Mouse (Mus musculus) layer of hippocampus, adult 18-20 months (tissue): Measurements from ENCODE around the gene Pias3. TPM values are rescaled to one million over a fixed set of nuclear protein-coding genes. Genes with fewer than 3 reads are reported as not detected.
"Not testable (repeated sequence)": the region's sequence is repeated elsewhere in the genome, so short reads cannot be mapped to it uniquely, and the experiment has no call there.

ENCODE experiments used
- DNase-seq, 2 experiments: peaks; one replicate each; pipeline ENCODE4 v3.0.0; 2022; ENCODE audit warnings: low spot score in 2 of 2
- total RNA-seq, 2 experiments: library from RNA; stranded (reverse); gene quantifications; 2 replicates each; pipeline ENCODE4 v1.2.3; 2021

The Pias3 gene
- total RNA-seq, 2 experiments from 2014 or later = 28.9 to 31.5 TPM

- no peak for DNase-seq
These were observed 11.9 kb upstream of the Pias3 start for GRCm38 (mm10) chr3:96684151-96684821.

DNA sequence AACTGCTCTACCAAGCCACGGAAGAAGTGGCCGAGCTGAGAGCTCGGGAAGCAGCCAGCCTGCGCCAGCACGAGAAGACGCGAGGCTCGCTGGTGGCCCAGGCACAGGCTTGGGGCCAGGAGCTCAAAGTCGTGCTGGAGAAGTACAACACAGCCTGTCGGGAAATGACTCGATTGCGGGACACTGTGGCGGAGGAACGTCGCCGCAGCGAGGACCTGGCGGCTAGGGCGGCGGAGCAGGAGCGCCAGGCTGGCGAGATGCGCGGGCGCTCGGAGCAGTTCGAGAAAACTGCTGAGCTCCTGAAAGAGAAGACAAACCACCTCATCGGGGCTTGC lies 11.4 kb upstream of the Pias3 start:
- no peak for DNase-seq

DNA sequence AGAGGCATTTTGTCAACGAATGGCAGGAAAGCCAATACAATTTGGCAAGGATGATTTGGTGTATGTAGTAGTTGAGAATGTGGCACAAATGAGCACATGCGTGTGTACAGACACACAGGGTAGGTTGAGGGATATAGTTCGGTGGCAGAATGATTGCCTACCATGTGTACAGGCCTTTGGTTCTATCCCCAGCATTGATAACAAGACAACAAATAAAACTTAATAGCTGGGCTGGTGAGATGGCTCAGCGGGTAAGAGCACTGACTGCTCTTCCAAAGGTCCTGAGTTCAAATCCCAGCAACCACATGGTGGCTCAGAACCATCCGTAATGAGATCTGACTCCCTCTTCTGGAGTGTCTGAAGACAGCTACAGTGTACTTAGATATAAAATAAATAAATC lies 10.1 kb upstream of the Pias3 start:
- not testable (repeated sequence) for DNase-seq

DNA sequence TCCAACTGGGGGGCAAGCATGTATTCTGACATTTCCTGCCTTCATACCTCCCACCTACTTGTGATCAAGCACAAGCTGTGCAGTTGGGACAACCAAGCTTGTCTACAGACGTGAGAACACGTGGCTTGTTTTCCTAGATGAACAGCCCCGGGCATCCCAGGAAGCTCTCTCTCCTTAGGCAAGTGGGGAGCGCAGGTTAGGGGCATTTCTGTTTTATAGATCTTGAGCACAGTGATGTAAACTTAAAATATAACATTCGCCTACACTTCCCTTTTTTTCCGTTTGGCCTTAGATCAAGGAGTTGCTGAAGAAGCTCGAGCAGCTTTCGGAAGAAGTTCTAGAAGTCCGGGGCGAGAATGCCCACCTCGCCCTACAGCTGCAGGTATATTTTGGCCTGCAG lies 7.3 kb upstream of the Pias3 start:
- DNase-seq = no peak

GRCm38 (mm10) chr3:96690298-96690697 lies 5.9 kb upstream of the Pias3 start:
- DNase-seq = no peak

GRCm38 (mm10) chr3:96692506-96692905 lies 3.7 kb upstream of the Pias3 start:
- DNase-seq = no peak

GRCm38 (mm10) chr3:96693579-96693978 lies 2.6 kb upstream of the Pias3 start:
- DNase-seq = no peak

DNA sequence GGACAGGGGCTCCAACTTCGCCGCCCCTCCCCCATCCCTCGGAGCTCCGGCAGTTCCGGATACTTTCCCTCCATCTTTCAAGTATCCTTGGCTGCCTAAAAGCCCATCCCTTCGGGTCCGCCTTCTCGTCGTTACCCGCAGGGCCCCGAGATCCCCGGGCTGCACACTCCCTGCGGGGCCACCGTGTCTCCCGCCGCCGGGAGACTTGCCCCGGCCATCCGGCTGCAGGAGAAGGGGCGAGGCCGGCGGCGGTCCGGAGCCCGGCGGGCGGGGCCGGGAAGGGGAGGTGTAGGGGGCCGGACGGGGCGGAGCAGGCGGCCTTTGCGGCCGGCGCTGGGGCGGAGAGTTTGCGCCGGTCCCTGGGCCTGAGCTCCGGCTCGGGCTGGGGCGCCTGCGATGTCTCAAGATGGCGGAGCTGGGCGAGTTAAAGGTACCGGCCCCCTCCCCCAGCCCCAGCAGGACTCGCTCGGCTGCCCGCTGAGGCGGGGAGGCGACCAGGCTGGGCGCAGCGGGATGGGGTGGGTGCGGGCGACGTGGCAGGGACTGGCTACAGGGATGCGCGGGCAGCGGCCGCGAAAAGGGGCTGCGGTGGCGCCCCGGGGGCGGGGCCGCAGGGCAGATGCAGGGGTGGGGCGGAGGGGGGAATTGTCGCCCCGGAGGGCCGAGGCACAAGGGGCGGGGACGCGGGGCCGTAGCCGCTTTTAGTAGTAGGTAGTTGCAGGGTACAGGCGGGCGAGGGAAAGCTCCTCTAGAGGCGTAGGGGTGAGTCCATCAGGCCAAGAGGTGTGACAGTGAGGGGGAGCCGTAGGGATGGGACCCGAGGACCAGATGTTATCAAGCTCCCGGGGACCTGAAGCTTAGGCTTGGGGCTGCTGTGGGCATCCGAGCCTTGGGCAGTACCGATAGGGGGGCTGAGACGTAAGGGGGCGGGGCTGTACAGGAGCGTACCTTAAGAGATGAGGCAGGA lies 865 bp downstream of the Pias3 start:
- peak; percentile 70 to 78 for DNase-seq

- peak in 1 of 2 experiments; percentile 41 for DNase-seq
These were observed 3.0 kb downstream of the Pias3 start for GRCm38 (mm10) chr3:96698993-96699690.

- DNase-seq = no peak
These were observed 4.2 kb downstream of the Pias3 start for GRCm38 (mm10) chr3:96700376-96700775.

- DNase-seq = no peak
These were observed 4.8 kb downstream of the Pias3 start for GRCm38 (mm10) chr3:96701003-96701402.

- no peak for DNase-seq
These were observed 8.6 kb downstream of the Pias3 start for GRCm38 (mm10) chr3:96704778-96705177.

DNA sequence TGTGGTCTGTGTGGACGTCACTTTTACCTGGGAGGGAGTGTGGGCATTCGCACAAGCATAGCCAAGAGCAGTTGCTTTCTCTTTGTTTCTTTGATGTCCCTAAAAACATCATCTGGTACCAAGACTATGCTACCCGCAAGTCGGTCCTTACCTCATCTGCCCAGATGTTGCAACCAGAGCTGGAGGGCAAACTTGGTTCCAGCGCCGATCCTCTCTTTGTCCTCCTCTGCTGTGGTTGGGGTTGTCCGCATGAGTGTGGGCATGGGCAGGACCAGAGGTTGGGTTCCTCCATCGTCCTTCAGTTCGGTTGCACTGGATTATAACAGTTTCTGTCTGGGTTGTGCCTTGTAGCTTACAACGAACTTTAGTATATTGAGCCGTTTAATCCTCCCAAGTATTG lies 10.0 kb downstream of the Pias3 start:
- DNase-seq = no peak

DNA sequence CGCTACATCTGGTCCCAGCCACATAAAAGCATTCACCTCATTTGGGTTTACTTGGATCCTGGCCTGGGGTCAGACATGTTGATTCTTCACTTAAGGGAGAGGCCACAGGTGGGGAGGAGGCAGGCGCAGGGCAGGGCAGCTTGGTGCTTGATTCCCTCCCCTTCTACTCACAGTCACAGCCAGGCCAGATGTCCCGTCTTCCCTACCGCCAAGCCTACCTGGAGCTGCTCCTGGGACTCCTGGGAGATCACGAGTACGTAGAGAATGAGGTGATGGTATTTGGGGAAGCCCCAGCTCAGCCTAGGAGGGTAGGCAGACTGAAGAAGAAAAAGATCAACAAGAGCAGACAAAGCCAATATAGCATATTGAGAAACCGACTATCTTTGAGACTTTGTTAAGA lies 10.8 kb downstream of the Pias3 start:
- DNase-seq = no peak

- DNase-seq = peak; percentile 67 to 87
These were observed 11.9 kb downstream of the Pias3 start, which contains the start of gene Nudt17 for GRCm38 (mm10) chr3:96707903-96708683. TSS of gene Nudt17 (minus strand) at chr3:96708562.

DNA sequence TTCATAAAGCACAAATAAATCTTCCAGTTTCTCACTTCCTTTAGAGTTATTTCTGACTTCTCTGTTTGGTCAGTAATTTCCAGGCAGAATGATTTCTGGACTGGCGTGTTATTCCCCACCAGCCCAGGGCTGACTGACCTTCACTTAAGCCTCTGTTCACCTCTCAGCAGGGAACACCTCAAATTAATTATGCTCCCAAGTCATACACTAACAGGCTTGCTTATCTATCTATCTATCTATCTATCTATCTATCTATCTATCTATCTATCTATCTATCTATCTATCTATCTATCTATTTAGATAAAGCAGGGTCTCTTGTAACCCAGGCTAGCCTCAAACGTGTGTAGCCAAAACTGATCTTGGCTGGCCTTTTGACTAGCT lies 12.5 kb downstream of the Pias3 start:
- DNase-seq = no peak

DNA sequence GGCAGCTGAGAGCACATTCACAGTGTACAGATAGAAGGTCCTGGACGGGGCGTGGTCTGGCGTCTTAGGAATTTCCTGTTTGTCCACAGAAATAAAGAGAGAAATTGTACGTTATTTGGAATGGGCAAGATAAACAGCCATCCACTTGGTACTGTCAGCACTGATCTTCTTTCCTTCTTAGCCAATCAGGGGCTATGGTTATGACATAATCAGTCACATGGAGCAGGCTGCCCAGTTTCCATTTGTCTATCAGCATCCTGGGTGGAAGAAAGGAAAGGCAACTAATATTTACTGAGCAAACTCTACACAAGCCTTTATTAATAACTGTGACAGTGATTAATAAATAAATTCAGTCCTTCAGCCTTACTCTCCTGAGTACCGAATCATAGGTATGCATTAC lies 18.1 kb downstream of the Pias3 start:
- no peak for DNase-seq

GRCm38 (mm10) chr3:96715854-96716253 lies 19.7 kb downstream of the Pias3 start:
- DNase-seq = no peak

GRCm38 (mm10) chr3:96719173-96719572 lies 23.0 kb downstream of the Pias3 start:
- DNase-seq = peak; percentile 48 to 82

DNA sequence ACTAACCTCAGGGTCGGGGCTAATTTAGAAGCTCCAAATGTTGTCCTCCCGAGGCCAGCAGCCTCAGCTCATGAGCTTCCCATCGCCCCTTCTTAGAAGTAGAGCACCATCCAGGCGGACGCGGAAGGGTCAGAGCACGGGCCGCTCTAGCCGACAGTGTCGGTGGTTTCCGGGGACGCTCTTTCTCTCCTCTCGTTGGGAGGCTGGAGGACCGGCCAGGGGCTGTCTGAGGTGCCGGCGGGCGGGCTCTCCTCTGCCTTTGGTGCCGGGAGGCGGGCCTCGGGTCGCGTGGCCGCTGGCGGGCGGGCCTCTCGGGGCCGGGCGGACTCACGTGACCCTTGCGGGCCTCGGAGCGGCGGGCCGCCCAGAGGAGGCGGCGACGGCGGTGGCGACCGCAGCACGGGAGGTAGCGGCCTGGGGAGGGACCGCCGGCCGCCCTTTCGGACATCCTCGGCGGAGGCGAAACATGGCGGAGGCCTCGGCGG lies 31.2 kb downstream of the Pias3 start, which contains the start of the genes Polr3c and Rnf115:
Polr3c (minus strand) TSS at position 286 of the 485 bp plus-strand sequence.
Rnf115 (plus strand) TSS at position 322 of the 485 bp plus-strand sequence.
- peak; percentile 94 to 96 for DNase-seq
